Mouse (Mus musculus): ENCODE results near the gene Bfar. TPM values are rescaled to one million over a fixed set of nuclear protein-coding genes. Genes with fewer than 3 reads are reported as not detected.
"Not testable (repeated sequence)": the region's sequence is repeated elsewhere in the genome, so short reads cannot be mapped to it uniquely, and the experiment has no call there.

Bfar gene
- total RNA-seq (2021): 10 to 100 TPM; 52.3 to 55.6 TPM
- long read RNA-seq, experiment 1, transcript Bfar-201 (8 exons, 3,003 nt): major isoform, 20 of 62 reads
- long read RNA-seq, experiment 1, partial matches to known transcripts: 17 of 62 reads
- long read RNA-seq, experiment 1, other reads (novel, unspliced or antisense): 25 of 62 reads
- long read RNA-seq, experiment 2, transcript Bfar-201 (8 exons, 3,003 nt): major isoform, 34 of 81 reads
- long read RNA-seq, experiment 2, partial matches to known transcripts: 14 of 81 reads
- long read RNA-seq, experiment 2, other reads (novel, unspliced or antisense): 29 of 81 reads

DNA sequence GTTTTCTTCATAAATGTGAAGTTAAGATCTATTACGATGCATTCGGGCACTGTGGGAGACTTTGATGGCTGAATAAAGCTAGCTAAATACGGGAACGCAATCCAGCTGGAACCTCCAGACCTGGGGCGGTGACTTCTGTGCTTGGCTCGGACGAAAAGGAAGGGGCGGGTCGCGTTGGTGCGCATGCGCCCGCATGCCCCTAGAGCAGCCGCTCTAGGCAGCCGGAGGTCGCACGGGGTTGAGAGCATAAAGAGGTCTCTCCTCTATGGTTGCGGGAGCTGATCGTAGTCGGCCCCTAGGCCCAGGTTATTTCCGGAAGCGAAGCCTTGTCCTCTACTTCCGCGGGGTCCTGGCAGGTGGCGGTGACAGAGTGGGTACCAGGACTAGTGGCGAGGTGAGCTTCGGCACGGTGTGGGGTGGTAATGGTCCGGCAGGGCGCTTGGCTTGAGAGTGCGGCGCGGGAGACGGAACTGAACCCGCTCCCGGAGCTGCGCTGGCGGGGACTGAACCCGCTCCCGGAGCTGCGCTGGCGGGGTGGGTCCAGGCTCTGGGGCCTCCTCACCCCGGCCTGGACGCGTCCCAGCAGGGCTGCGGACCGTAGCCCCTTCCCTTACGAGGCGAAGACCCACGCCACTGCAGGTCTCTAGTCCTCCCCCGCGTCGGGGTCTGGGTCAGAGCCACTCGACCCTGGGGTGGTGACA, at the start of gene Bfar, which contains the start of gene 3110001I22Rik:
Gene Bfar (plus strand): TSS at position 174 of the 701 bp plus-strand sequence.
Gene 3110001I22Rik (plus strand): TSS at position 245 of the 701 bp plus-strand sequence.
- DNase-seq (ENCODE audit: low spot score in 2 of 2): peak; percentile 66 to 81

DNA sequence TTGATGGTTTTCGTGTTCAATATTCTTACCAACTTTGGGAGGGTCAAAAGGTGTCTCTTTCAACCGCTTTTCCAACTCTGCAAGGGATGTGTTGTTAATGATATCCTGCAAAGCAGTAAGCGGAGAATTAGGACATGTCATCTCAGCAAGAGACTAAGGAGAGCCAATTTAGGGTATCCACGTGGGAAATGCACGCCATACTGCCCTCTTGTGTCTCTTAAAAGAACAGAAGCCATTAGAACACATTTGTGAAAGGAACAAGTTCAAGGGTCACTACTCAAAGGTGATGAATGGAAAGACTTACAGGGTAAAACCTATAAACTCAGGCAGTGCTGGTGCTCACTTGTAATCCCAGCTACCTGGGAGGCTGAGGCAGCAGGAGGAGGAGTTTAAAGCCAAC, 43.3 kb upstream of the Bfar start:
- DNase-seq (ENCODE audit: low spot score in 2 of 2): no peak

DNA sequence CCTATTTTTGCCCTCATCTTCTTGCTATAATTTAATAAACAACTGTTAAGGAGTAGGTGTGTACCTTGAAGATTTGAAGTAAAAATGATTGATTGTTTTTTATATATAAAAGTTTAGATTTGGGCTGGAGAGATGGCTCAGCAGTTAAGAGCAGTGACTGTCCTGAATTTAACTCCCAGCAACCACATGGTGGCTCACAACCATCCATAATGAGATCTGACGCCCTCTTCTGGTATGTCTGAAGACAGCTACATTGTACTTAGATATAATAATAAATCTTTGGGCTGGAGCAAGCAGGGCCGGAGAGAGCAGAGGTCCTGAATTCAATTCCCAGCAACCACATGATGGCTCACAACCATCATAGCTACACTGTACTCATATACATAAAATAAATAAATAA, 33.5 kb upstream of the Bfar start:
- DNase-seq (ENCODE audit: low spot score in 2 of 2): not testable (repeated sequence)

DNA sequence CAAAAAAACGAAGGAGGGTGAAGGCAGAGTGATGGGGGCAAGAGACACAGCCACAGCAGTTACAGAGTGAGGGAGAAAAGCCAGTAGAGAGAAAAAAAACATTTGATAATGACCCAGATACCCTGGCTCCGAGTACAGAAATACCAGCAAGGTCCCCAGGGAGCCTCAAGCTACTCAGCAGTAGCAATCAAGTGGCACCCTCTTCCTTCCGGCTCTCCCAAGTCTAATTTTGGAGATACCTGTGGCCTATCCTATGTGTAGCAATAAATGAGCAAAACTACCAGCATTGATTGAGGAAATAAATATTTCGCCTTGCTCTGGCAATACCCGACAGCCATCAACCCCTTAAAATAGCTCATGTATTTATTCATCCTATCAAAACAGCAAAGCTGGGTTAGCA, 32.1 kb upstream of the Bfar start:
- no peak for DNase-seq (ENCODE audit: low spot score in 2 of 2)

DNA sequence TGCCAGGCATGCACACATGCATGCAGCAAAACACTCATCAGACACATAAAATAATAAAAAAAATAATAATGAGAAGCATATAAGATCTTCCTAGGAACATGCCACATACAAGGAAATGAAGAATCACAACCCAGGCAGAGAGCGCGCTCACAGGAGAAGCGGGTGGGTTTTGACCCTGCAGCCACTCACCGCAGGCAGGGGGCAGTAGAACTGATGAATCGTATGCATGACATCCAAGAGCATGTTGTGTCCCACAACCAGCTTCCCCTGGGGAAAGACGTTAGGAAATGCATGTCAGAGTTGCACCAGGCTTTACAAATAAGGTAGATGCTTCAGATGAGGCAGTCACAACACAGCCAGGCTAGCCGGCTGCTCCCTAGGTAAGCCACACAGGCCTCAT, 31.6 kb upstream of the Bfar start:
- DNase-seq (ENCODE audit: low spot score in 2 of 2): no peak

DNA sequence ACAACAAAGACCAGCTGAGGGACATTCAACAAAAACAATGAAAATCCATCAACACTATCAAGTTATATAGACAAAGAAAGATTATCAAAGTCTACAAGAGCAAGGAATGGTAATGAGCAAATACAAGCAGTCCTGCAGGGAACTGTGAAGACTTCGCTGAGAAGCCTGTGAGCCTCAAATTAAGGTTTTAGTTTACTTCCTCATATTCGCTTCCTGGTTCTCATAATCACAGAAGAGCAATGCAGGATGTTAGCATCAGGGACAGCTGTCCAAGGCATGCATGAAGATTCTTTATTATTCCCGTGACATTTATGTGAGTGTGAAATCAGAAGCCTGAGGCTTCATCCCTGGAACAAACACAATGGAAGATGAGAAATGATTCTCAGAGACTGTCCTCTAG, 27.2 kb upstream of the Bfar start:
- DNase-seq (ENCODE audit: low spot score in 2 of 2): no peak

DNA sequence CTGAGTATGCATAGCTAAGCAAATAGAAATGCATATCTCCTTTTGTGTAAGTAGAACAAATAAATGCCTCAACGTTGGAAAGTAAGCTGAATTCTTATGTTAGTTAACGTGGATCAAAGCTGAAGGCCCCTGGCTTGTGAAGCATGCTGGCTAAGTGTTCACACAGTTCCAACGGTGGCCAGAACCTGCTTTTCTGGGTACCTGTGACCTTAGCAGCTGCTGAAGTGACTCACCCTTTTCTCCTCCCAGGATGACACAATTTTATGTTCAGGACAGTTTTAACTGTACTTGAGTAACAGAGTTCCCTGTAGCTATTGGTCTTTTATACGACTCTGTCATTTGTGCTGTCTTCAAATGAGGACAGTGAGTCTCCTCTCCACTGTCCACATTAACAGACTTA, 25.7 kb upstream of the Bfar start:
- no peak for DNase-seq (ENCODE audit: low spot score in 2 of 2)

DNA sequence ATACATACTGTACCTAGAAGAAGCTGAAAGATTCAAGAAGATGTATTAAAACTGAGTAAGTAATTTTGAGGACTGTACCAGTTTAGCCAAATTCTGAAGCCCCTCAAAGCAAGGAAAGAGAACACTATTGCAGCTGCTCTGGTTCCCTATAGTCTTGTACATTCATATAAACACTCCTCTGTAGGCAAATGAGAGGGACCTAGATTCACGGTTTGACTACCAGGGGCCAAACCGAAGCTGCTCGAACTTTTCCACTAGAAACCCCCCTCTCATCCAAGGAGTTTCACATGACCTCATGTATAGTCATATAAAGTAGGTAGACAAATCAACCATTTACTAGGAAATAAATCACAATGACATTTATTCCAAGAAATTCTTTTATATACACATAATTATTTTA, 12.8 kb upstream of the Bfar start:
- no peak for DNase-seq (ENCODE audit: low spot score in 2 of 2)

DNA sequence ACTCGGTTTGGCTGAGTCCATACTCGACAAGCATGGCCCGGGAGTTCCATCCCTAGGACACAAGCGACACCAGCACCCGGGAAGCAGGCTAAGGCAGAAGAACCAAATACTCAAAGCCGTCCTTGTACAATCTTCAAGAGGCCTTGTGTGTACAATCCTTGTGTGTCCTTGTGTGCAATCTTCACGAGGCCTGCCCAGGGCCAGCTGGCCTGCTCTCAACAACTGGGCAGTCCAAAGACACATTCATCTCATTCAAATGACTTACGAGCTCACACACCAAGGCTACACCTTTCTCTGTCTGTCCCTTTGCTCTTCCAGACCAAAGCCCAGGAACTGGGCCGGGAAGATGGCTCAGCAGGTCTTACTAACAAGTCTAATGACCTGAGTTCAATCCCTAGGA, 10.9 kb upstream of the Bfar start:
- DNase-seq (ENCODE audit: low spot score in 2 of 2): peak; percentile 4 to 14

DNA sequence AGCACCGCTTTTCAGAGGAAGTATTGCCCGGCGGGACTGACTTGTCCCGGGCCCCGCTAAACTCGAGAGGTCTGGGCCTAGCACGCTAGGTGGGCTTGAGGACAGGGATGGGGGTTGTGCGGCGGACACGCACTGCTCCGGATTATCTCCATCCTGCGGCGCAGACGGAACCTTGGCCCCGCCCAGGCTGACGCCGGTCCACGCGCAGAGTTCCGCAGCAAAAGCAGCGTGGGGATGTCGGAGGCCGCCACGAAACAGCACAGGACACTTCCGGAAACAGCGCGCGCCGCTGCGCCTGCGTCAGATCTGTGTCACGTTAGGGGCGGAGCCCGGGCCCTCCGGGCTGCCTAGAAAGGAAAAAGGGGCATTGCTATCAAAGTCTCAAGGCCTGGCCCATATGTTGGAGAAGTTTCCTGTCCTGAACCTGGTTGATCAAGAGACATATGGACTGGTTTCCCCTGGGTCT, 3.7 kb upstream of the Bfar start, which contains the start of gene Parn:
Gene Parn (minus strand): TSS at position 293 of the 466 bp plus-strand sequence.
- peak; percentile 79 to 81 for DNase-seq (ENCODE audit: low spot score in 2 of 2)

DNA sequence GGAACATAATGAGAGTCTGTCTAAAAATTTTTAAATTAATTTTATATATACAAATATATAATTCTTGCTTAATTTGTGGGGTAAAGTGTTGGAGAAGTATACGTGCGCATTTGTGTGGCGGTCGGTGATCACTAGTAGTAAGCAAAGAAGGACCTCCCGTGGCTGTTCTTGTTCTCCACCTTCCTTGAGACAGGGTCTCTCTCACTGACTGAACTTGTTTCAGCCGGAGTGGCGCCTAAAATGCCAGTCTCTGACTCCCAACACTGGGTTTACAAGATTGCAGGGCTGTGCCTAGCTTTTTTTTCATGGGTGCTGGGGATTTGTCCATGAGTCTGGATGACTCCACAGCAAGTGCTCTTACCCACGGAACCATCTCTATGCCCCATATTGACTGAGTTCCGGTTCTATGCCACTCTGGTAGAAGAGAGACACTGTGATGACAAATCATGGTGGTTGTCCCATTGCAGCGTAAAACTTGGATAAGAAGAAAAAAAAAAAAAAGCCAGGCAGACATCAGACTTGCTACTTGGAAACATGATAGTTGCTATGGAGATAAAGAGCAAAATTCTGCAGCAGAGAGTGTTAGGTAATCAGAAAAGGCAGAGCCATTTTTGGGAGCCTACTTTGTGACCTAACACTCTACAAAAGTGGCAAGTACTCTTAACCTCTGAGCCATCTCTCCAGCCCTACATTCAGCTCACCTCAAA, 3.1 kb upstream of the Bfar start:
- DNase-seq (ENCODE audit: low spot score in 2 of 2): no peak

DNA sequence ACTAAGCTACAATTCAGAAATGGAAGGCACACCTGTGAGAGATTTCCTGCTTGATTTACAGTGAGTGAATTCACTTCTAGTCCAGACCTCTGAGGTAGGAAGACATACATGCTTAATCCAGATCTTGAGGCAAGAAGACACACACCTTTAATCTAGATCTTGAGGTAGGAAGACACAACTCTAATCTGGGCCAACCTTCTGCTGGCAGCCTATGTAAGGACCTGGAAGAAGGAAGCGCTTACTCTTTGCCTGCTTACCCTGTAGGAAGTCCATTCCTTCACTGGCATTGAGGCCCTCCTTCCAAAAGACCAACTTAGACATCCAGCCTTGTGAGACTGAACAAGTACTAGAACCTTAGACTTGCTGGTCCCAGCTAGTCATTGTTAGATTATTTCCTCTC, 2.4 kb upstream of the Bfar start:
- DNase-seq (ENCODE audit: low spot score in 2 of 2): no peak

DNA sequence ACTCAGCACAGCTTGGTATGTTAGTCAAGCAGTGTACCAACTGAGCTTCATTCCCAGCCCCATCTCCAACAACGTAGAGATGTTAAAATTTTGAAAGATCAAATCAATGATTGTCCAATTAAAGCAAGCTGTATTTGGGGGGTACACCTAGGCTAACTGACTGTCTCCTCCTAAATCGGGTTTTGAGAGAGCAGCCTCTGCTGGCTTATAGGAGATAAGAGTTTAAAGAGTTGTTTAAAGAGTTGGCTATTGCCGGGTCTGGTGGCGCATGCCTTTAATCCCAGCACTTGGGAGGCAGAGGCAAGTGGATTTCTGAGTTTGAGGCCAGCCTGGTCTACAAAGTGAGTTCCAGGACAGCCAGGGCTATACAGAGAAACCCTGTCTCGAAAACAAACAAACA, 762 bp upstream of the Bfar start:
- not testable (repeated sequence) for DNase-seq (ENCODE audit: low spot score in 2 of 2)

DNA sequence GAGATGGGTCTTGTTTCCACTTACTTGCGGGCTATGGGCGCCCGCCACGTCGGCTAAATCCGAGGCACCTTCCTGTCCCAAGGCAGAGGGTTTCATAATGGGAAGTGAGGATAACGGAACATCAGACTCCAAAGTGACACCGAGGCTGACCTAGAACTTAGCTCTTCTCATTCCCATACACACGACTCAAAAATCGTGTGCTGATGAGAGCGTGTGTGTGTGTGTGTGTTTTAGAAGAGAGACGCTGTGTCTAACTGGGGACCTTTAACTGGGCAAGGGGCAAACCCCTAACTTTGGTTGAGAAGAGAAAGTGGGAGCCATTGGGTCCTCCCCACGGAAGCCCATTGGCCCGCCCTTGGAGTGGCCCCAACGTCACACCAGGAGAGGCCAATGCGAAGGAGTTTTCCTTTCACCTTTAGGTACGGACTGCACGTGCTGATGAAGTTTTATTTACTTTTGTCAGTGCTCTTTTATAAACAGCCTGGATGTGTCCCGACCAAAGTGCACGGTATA, 784 bp downstream of the Bfar start:
- DNase-seq (ENCODE audit: low spot score in 2 of 2): peak; percentile 24 to 39

DNA sequence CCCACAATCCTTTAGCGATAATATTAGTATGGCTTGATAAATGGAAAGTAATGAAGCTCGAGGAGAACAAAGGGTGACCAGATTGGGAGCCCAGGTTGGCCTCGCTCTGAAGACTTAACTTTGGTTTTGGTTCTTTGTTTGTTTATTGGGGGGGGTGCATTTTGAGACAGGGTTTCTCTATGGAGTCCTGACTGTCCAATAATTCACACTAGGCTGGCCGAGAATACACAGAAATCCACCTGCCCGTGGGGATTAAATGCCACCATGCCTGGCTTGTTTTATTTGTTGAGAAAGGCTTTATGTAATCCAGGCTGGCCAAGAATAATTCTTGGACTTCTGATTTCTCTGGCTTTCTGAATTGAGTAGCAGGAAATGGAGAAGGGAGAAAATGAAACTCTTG, 1.5 kb downstream of the Bfar start:
- no peak for DNase-seq (ENCODE audit: low spot score in 2 of 2)

DNA sequence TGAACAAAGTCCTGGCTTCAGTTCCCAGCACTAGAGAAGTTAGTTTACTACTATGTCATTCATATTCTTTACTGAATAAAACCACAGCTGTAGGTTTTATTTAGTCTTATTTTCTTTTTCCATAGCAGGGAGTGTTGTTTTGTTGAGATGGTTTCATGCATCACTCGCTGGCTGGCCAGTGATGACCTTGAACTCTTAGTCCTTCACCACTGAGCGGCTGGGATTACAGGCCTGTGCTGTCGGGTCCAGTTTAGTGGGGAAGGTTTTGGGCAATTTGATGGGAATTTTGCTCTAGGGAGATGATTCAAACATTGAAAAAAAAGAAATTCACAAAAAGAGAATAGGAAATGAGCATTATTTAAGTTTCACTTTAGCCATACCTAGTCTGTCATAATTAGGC, 2.9 kb downstream of the Bfar start:
- DNase-seq (ENCODE audit: low spot score in 2 of 2): no peak

DNA sequence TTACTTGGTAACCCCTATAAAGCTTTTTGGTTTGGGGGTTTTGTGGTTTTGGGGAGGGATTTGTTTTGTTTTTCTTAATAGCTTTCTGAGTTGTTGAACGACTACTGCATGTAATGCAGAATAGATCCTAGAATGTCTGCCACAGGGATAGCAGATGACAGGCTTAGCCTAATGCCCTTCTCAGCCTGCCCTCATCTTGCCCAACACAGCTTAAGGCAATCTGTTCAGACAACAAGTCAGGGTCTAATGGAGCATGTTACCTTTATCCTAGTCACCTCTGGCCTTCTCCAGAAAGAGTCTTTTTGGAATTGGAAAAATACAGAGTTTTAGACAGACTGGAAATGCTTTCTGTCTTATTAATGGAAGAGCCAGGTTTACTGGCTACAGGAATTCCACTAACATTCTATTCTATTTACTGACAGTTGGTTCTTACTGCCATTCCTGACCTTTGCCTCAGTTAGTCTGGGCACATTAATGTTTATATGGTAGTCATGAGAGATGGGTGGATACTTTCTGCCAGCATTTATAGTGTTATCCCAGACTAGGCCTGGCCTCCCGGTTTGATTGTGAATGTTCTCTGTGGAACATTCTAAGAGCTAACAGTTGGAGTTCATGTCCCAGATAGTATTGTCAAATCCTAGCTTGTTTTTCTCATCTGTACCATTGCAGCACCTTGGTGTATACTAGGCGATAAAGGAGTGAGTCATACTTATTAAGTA, 7.1 kb downstream of the Bfar start:
- DNase-seq (ENCODE audit: low spot score in 2 of 2): no peak

DNA sequence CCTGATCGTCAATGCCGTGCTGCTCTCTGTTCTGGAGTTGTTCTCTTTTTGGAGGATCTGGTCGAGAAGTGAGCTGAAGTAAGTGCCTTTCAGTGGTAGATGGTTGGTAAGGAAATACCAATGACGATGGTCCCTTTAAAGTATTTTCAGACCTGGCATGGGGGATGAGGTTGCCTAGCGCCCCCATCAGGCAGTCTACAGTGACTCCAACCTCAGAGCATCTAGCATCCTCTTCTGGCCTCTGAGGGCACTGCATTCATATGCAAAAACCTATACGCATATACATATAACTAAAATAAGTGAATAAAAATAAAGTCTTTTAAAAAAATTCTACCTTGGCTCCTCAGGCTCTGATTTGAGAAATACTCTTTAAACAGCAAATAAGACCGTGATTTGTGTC, 27.3 kb downstream of the Bfar start:
- DNase-seq (ENCODE audit: low spot score in 2 of 2): no peak

DNA sequence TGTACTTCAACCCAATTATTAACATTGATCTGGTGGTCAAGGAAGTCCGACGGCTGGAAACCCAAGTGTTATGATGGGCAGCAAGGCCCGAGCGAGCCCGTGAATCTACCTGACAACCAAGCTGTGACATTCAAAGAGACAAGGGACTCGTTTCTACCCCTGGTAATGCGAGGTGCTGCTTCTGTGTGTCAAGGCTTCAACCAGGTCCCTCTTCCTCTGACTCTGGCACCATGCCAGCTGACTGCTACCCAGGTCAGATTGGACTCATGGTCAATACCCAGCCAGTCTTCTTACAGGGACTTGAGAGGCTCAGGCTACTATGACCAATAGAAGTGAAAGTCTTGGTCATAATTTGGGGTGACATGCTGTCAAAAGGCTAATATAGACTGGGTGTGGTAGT, 30.5 kb downstream of the Bfar start:
- no peak for DNase-seq (ENCODE audit: low spot score in 2 of 2)

DNA sequence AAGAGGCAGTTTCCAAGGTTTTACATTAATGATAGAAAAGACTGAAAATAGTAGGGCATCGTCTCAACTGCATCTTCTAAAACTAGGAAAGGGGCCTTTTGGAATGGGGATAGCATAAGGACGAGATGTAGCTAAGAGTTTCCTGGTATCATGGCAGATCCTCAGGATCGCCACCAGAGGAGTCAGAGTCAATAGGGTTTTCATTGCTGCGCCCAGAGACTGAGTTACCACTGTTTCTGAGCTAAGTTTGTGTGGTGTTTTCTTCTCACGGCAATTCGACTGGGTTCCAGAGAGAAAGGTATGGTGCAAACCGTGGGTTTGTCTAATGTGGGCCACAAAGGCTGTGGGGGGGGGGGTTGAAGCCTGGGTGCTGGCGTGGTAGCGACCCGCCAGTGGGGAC, 33.0 kb downstream of the Bfar start:
- DNase-seq (ENCODE audit: low spot score in 2 of 2): no peak

DNA sequence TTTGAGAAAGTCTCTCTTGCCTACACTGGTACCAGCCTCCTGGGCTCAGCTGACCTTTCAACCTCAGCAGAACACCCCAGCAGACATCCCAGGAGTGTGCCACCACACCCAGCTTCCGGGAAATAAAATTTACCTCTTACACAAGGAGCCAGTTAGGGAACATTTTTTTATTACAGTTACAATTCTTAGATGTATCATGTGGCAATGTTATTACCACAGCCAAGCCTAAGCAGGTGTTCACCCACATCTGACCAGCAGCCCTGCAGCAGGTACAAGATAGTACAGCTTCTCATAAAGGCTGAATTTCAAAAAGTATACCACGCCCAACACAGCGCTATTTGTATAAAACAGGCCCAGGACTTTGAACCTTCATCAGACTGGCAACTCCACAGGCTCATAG, 43.3 kb downstream of the Bfar start:
- DNase-seq (ENCODE audit: low spot score in 2 of 2): no peak

All from adrenal gland, postnatal 4 days (tissue).